Mouse (Mus musculus): ENCODE measurements around the gene Rundc3a.
A peak's percentile ranks its signal among the peaks of the same experiment; 100 is the strongest.
"Not testable (repeated sequence)": the region's sequence is repeated elsewhere in the genome, so short reads cannot be mapped to it uniquely, and the experiment has no call there.

Gene Rundc3a

GRCm38 (mm10) chr11:102409795-102410330 lies 16.7 kb downstream of the Rundc3a start:
- DNase-seq (ENCODE audit: low read depth) = no peak

GRCm38 (mm10) chr11:102410345-102410744 lies 17.1 kb downstream of the Rundc3a start:
- DNase-seq (ENCODE audit: low read depth) = not testable (repeated sequence)

- no peak for DNase-seq (ENCODE audit: low read depth)
Observed at GRCm38 (mm10) chr11:102411061-102411460, 17.9 kb downstream of the Rundc3a start.

GRCm38 (mm10) chr11:102411704-102412103 lies 18.5 kb downstream of the Rundc3a start:
- DNase-seq (ENCODE audit: low read depth) = peak; percentile 71

- no peak for DNase-seq (ENCODE audit: low read depth)
Observed at GRCm38 (mm10) chr11:102413059-102413458, 19.9 kb downstream of the Rundc3a start.

GRCm38 (mm10) chr11:102415034-102415802 lies 22.0 kb downstream of the Rundc3a start:
- DNase-seq (ENCODE audit: low read depth) = no peak

GRCm38 (mm10) chr11:102417160-102417559 lies 24.0 kb downstream of the Rundc3a start:
- no peak for DNase-seq (ENCODE audit: low read depth)

- no peak for DNase-seq (ENCODE audit: low read depth)
Observed at GRCm38 (mm10) chr11:102418887-102419286, 25.7 kb downstream of the Rundc3a start.

- no peak for DNase-seq (ENCODE audit: low read depth)
Observed at GRCm38 (mm10) chr11:102421559-102421958, 28.4 kb downstream of the Rundc3a start.

GRCm38 (mm10) chr11:102424666-102425065 lies 31.5 kb downstream of the Rundc3a start:
- DNase-seq (ENCODE audit: low read depth) = no peak

GRCm38 (mm10) chr11:102425555-102426316 lies 32.5 kb downstream of the Rundc3a start:
- DNase-seq (ENCODE audit: low read depth) = no peak

- DNase-seq (ENCODE audit: low read depth) = no peak
Observed at GRCm38 (mm10) chr11:102428981-102429540, 35.9 kb downstream of the Rundc3a start.

GRCm38 (mm10) chr11:102429551-102429950 lies 36.3 kb downstream of the Rundc3a start:
- DNase-seq (ENCODE audit: low read depth) = no peak

- peak; percentile 96 for DNase-seq (ENCODE audit: low read depth)
Observed at GRCm38 (mm10) chr11:102430121-102431017, 37.2 kb downstream of the Rundc3a start, which contains the start of gene Grn. Grn (plus strand) TSS chr11:102430315.

GRCm38 (mm10) chr11:102431018-102431645 lies 37.9 kb downstream of the Rundc3a start:
- DNase-seq (ENCODE audit: low read depth) = no peak

- DNase-seq (ENCODE audit: low read depth) = no peak
Observed at GRCm38 (mm10) chr11:102431728-102432114, 38.5 kb downstream of the Rundc3a start.

- DNase-seq (ENCODE audit: low read depth) = no peak
Observed at GRCm38 (mm10) chr11:102432115-102432843, 39.1 kb downstream of the Rundc3a start.

- DNase-seq (ENCODE audit: low read depth) = no peak
Observed at GRCm38 (mm10) chr11:102432896-102433295, 39.7 kb downstream of the Rundc3a start.

- DNase-seq (ENCODE audit: low read depth) = no peak
Observed at GRCm38 (mm10) chr11:102433866-102434265, 40.7 kb downstream of the Rundc3a start.

- no peak for DNase-seq (ENCODE audit: low read depth)
Observed at GRCm38 (mm10) chr11:102434406-102434805, 41.2 kb downstream of the Rundc3a start.
